Mouse (Mus musculus) liver, embryonic 14.5 days (tissue): Measurements from ENCODE around the gene Nectin4.

Experiments used
- CTCF ChIP-seq: IDR thresholded peaks from 2 replicates; pipeline ENCODE4 v1.5.1; 2016; ENCODE audit warnings: antibody characterized with exemption, low read depth, control low read depth
- EP300 ChIP-seq: IDR thresholded peaks from 2 replicates; pipeline ENCODE4 v1.6.1; 2016; ENCODE audit warnings: antibody characterized with exemption, low read depth

- TF ChIP-seq EP300, result no peak
- no peak for TF ChIP-seq CTCF
Measured at GRCm38 (mm10) chr1:171435974-171436373, 66.1 kb downstream of the Nectin4 start.
